Mouse (Mus musculus) hindbrain, embryonic 14.5 days (tissue): ENCODE results near the gene Cmtr1. TPM values are rescaled to one million over a fixed set of nuclear protein-coding genes. Genes with fewer than 3 reads are reported as not detected.
"Not testable (repeated sequence)": the region's sequence is repeated elsewhere in the genome, so short reads cannot be mapped to it uniquely, and the experiment has no call there.

Experiments used
- ATAC-seq: fragments of 200-750 bp; cut with Nextera tagmentation; 2 replicates; pipeline ENCODE4 v1.8.0; 2017; ENCODE audit warnings: moderate number of reproducible peaks, mild to moderate bottlenecking, moderate TSS enrichment, moderate library complexity; ENCODE audit not compliant: low FRiP score
- DNase-seq: peaks from one replicate; pipeline ENCODE4 v3.0.0-alpha.2; 2015; ENCODE audit warnings: low spot score
- H3K27ac ChIP-seq: fragments of 300-500 bp; sonication (generic); 2 replicates; pipeline ENCODE4 v1.5.1; 2014; ENCODE audit warnings: mild to moderate bottlenecking, moderate library complexity
- H3K27me3 ChIP-seq: fragments of 300-500 bp; sonication (generic); 2 replicates; pipeline ENCODE4 v1.6.1; 2014; ENCODE audit warnings: mild to moderate bottlenecking, low read length, mixed read lengths; ENCODE audit not compliant: control insufficient read depth, insufficient read depth
- H3K36me3 ChIP-seq: fragments of 300-500 bp; sonication (generic); replicated peaks from 2 replicates; pipeline ENCODE4 v1.6.1; 2014; ENCODE audit not compliant: control insufficient read depth, insufficient read depth
- H3K4me1 ChIP-seq: fragments of 300-500 bp; sonication (generic); replicated peaks from 2 replicates; pipeline ENCODE4 v1.6.1; 2014; ENCODE audit warnings: antibody characterized with exemption, low read length, mixed read lengths; ENCODE audit not compliant: control insufficient read depth, insufficient read depth
- H3K4me2 ChIP-seq: fragments of 300-500 bp; sonication (generic); replicated peaks from 2 replicates; pipeline ENCODE4 v1.6.1; 2014; ENCODE audit warnings: mild to moderate bottlenecking, moderate library complexity
- H3K4me3 ChIP-seq: fragments of 300-500 bp; sonication (generic); replicated peaks from 2 replicates; pipeline ENCODE4 v1.5.1; 2014; ENCODE audit warnings: mild to moderate bottlenecking, low read length
- H3K9ac ChIP-seq: fragments of 300-500 bp; sonication (generic); 2 replicates; pipeline ENCODE4 v1.6.1; 2014
- H3K9me3 ChIP-seq: fragments of 300-500 bp; sonication (generic); 2 replicates; pipeline ENCODE4 v1.6.1; 2016; ENCODE audit warnings: low read length; ENCODE audit not compliant: control insufficient read depth
- WGBS: fragments of 180-500 bp; shearing (Covaris S2); extraction: QIAGEN DNeasy Blood & Tissue Kit; methylation state at CpG from one replicate; pipeline ENCODE4 v1.1.7; 2014; 5-methylcytosine and 5-hydroxymethylcytosine counted together
- polyA plus RNA-seq: library from polyadenylated mRNA; unstranded; fragments of >200 nt; fragmentation: Nextera tagmentation; extraction: Ambion mirVana; gene quantifications from 2 replicates; pipeline ENCODE4 v1.2.1, GENCODE M21; 2014

Gene Cmtr1
- polyA plus RNA-seq, 1 experiment from 2014 or later, result 103 TPM

DNA sequence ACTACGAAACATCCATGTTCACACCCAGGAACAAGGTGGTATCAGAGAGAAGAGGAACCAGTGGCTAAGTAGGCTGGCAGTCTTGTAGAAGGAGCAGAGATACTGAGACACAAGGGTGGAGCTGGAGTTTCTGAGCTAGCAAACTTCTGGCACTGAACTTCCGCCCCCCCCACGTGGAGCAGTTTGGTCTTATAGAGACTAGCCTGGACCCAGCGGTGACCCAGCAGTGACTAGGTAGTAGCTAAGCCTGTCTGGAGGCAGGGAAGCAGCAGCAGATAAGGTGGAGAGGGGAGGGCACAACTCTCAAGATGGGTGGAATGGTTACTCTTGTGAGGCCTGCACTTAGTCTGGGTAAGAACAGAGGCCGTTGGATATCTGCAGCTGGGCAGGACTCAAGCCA is 48.4 kb downstream of the Cmtr1 start:
- no peak overlapping the region for H3K27ac ChIP-seq
- H3K9ac ChIP-seq, result no peak overlapping the region
- WGBS, result 82% methylated on average over 5 of the region's 5 CpGs
- ATAC-seq (no peak), DNase-seq (no peak)
- no peaks in the 10 kb centered on the region for H3K27me3 ChIP-seq
- no peaks in the 10 kb centered on the region for H3K9me3 ChIP-seq
- H3K36me3 ChIP-seq, result peaks cover 10% of the 10 kb centered on the region
- no peak overlapping the region for H3K4me2 ChIP-seq
- H3K4me1 ChIP-seq, result peaks cover 39% of the 10 kb centered on the region
- H3K4me3 ChIP-seq, result no peak overlapping the region

DNA sequence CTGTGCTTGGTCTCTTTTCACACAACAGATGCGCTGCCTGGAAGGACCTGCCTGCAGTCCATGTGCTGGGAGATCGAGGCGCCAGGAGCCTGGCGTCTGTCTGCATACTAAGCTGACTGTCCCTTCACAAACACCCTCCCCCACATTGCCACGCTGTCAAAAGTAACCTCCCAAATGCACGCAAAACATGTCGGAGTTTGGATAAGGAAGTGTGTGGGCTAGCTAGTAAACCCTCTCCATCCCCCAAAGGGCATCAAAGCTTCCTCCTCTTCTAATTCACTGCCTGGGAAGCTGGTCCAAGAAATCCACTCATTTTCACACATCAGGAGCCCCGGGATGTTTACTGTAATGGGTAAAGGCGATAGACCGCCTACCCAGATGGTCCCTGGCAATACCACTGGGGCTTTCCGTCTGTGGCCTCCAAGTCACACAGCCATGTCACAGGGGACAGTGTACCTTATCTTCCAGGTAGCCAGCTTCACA is 50.2 kb downstream of the Cmtr1 start:
- H3K4me2 ChIP-seq, result no peak overlapping the region
- no peak overlapping the region for H3K4me3 ChIP-seq
- DNase-seq (no peak), ATAC-seq (no peak)
- no peaks in the 10 kb centered on the region for H3K27me3 ChIP-seq
- H3K4me1 ChIP-seq, result peaks cover 41% of the 10 kb centered on the region
- peak overlapping the region; percentile 74 for H3K27ac ChIP-seq
- no peaks in the 10 kb centered on the region for H3K36me3 ChIP-seq
- 60% methylated on average over 11 of the region's 11 CpGs for WGBS
- H3K9me3 ChIP-seq, result no peaks in the 10 kb centered on the region
- no peak overlapping the region for H3K9ac ChIP-seq

DNA sequence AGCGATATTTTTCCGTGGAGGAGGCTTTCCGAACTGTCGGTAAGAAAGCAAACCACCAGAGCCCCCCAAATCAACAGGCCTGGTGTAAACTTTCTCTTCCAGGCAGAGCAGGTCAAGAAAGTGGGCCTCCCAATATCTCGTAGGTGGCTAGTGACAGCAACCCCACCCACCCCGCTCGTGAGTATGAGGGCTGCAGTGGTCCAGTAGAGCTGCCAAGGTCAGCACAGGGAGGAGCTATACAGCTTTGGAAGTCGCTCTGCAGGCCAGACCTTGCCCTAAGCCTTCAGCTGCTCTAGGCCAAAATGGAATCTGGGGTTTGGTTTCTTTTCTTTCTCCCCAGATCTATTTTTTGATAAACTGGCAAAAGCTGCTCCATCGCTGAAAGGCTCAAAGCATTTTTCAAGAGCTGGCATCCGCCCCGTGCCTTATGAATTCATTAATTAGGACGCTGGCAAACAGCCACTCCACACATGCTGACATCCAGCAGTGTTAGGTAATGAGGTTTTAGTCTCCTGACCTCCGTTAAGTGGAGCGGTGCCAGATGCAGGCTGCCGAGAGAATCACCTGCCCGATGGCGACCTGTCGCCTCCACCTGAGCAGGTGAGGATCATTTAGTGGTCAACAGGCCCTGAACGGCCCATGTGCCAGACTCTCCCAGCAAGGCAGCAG is 50.8 kb downstream of the Cmtr1 start:
- Histone ChIP-seq H3K9ac (0 out of 2 replicates have a peak overlapping the region, but pooled peaks have one; percentile 9), H3K4me1 (peaks cover 47% of the 10 kb centered on the region), H3K27me3 (no peaks in the 10 kb centered on the region), H3K4me2 (peak overlapping the region; percentile 3; the same call in 1 of the 2 replicates), H3K9me3 (no peaks in the 10 kb centered on the region), H3K4me3 (no peak overlapping the region), H3K36me3 (no peaks in the 10 kb centered on the region), H3K27ac (peak overlapping the region; percentile 74)
- DNase-seq (peak; percentile 77), ATAC-seq (no peak)
- 56% methylated on average over 19 of the region's 19 CpGs for WGBS

DNA sequence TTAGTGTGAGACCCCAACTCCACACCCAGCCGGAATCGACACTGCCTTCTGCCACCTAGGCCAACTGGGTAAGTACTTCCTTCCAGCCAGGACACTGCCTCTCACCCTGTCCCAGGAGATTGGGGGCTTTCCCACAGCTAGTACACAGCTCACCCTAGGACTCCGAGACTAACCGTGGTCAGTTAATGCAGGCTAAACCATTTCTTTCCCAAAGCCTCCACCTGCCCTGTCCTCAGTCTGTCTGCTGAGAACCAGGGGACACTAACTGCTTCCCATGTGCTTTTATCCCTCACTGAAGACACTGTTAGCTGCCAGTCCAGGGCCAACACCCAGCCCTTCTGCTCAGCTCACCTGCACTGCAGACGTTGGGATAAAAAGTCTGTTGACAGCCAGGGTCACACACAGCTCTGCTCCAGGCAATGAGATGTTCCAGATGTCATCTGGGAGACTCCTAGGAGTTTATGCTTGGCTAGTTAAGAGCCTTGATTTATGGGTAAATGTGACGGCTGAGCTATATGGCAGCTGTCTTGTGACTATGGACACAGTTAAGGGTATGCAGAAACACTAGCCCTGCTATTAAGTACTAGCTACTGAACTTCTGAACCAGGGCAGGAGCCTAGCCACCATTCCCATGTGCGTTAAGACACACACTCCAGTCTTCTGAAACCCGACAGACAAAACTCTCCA is 51.5 kb downstream of the Cmtr1 start:
- peaks cover 51% of the 10 kb centered on the region for H3K4me1 ChIP-seq

DNA sequence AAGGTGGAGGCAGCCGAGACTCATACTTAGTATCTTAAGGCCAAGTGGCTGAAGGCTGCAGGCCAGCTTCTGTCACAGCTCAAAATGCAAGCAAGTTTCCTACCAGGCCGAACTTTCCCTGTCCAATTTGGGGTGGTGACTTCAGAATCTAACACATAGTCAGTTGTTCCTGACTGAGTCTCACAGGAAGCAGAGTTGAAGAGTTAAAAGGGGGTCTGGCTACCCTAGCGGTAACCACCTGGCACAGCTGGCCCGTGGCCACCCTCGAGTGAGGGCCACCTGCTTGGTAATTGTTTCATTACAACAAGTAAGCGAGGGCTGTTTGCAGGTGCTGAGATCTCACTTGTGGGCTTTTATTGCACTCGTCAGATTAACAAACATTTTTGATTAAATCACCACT is 52.2 kb downstream of the Cmtr1 start:
- WGBS, result 53% methylated on average over 7 of the region's 7 CpGs
- no peaks in the 10 kb centered on the region for H3K9me3 ChIP-seq
- H3K9ac ChIP-seq, result no peak overlapping the region
- no peaks in the 10 kb centered on the region for H3K27me3 ChIP-seq
- H3K4me2 ChIP-seq, result no peak overlapping the region
- H3K4me3 ChIP-seq, result no peak overlapping the region
- peak; percentile 44 for DNase-seq
- no peak for ATAC-seq
- H3K27ac ChIP-seq, result no peak overlapping the region
- H3K36me3 ChIP-seq, result no peaks in the 10 kb centered on the region
- peaks cover 53% of the 10 kb centered on the region for H3K4me1 ChIP-seq

More for the DNA sequence above, 51.5 kb downstream of the Cmtr1 start:
- Histone ChIP-seq H3K4me2 (no peak overlapping the region; the same call in 1 of the 2 replicates), H3K9ac (0 out of 2 replicates have a peak overlapping the region, but pooled peaks have one; percentile 9), H3K4me3 (no peak overlapping the region), H3K27ac (peak overlapping the region; percentile 74; the same call in 1 of the 2 replicates), H3K9me3 (no peaks in the 10 kb centered on the region), H3K27me3 (no peaks in the 10 kb centered on the region), H3K36me3 (no peaks in the 10 kb centered on the region)
- DNase-seq (no peak), ATAC-seq (no peak)
- WGBS, result 69% methylated on average over 8 of the region's 8 CpGs

DNA sequence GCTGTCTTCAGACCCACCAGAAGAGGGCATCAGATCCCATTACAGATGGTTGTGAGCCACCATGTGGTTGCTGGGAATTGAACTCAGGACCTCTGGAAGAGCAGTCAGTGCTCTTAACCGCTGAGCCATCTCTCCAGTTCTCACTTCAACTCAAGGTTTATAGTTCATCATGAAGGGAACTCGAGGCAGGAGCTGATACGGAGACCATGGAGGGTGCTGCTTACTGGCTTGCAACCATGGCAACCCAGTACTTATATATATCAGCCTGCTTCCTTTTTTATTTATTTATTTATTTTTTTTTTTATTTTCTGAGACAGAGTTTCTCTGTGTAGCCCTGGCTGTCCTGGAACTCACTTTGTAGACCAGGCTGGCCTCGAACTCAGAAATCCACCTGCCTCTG is 53.3 kb downstream of the Cmtr1 start:
- not testable (repeated sequence) for H3K27me3 ChIP-seq, H3K4me3 ChIP-seq, H3K27ac ChIP-seq, H3K9ac ChIP-seq, DNase-seq, H3K9me3 ChIP-seq, H3K4me2 ChIP-seq, H3K36me3 ChIP-seq, ATAC-seq
- 93% methylated on average over 4 of the region's 4 CpGs for WGBS
- peaks cover 53% of the 10 kb centered on the region for H3K4me1 ChIP-seq

DNA sequence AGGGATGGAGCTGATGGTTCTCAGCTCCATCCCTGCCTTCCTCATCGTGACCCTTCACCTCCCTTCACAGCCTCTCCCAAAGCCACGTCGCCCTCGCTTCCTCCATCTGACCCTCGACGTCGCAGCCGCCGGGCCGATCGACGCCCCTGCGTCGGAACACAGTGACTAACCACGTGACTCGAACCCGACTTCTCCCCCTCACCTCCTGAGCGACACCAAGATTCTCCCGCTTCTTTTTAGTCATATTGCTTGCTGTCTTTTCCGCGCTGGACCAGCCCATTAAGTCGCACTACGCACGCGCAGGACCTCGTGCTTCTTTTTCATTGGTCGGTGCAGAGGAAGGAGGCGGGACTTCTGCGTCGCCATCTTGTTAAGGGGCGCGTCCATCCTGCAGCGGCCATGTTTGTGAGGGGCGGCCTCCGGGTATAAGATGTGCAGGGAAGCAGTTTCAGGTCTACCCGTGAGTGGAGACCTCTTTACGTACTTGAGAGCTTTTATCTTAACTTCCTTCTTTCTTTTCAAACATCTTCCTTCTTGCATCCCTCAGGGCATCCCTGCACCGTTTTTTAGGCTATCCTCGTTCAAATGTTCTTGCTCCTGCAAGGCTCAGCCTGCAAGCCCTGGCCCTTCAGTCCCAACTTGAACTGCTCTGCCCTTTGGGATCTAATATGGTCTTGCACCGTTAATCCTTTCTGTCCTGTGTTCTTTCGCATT is 56.5 kb downstream of the Cmtr1 start, which contains the start of gene Ccdc167:
Ccdc167 (minus strand) TSS at position 313 of the 714 bp plus-strand sequence.
- no peaks in the 10 kb centered on the region for H3K36me3 ChIP-seq
- H3K4me3 ChIP-seq, result peak within 1 kb of the TSS; percentile 40
- peak; percentile 98 for DNase-seq
- H3K27ac ChIP-seq, result peak within 1 kb of the TSS; percentile 23; the same call in 1 of the 2 replicates
- H3K4me2 ChIP-seq, result peak within 1 kb of the TSS; percentile 69
- peaks cover 22% of the 10 kb centered on the region for H3K4me1 ChIP-seq
- no peaks in the 10 kb centered on the region for H3K9me3 ChIP-seq
- WGBS, result 5% methylated on average over 41 of the region's 41 CpGs
- peak within 1 kb of the TSS; percentile 63 for H3K9ac ChIP-seq
- no peaks in the 10 kb centered on the region for H3K27me3 ChIP-seq
- peak; percentile 97 for ATAC-seq

DNA sequence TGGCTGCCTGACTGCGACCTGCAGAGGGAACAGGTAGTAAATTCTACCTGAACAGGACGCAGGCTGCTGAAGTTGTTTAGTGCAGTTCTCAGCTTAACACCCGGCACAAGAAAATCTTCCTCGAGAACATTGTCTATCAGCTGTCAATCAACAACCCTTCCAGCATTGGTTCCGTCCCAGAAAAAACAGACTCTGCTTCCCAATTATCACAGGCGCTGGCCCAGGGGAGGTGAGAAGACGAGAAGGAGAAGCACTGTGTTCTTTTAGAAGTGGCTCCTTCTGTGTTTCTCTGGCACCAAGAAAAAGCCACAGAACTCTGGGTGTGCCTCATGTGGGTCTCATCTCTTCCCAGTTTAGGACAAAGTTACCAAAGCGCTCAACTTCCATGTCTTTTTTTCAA is 58.3 kb downstream of the Cmtr1 start:
- ATAC-seq, result no peak
- Histone ChIP-seq H3K9me3 (no peaks in the 10 kb centered on the region), H3K27me3 (no peaks in the 10 kb centered on the region), H3K4me3 (no peak overlapping the region), H3K36me3 (no peaks in the 10 kb centered on the region), H3K9ac (no peak overlapping the region), H3K27ac (no peak overlapping the region), H3K4me2 (no peak overlapping the region), H3K4me1 (peaks cover 14% of the 10 kb centered on the region)
- DNase-seq, result no peak
- WGBS, result 84% methylated on average over 8 of the region's 8 CpGs
